13 mouse cellular contexts compared by ENCODE assay signal in genomic region chr7:35745281-35745702, GRCm38 (mm10). TPM values are rescaled to one million over a fixed set of nuclear protein-coding genes. Genes with fewer than 3 reads are reported as not detected.
DNase-seq lines count a peak whose midpoint lies in the region; ATAC-seq and TF ChIP-seq lines count a peak whose summit lies in the region.
"Had no signal": no experiment of that assay in that cellular context is flagged by ENCODE, and none has a peak within 500 bp of the region (broad histone marks: within the 10 kb centered on the region; RNA-seq: fewer than 3 reads in every experiment).

No protein-coding gene starts in this region.

- no peak overlapping the region for H3K4me3 ChIP-seq in liver, postnatal 0 days (ENCODE audit: low read depth, low read length)
- H3K4me3 ChIP-seq: erythroblast, embryonic 14.5 days; heart, embryonic 13.5 days; hindbrain, embryonic 13.5 days; lung, embryonic 15.5 days; midbrain, embryonic 10.5 days had no signal

- peak overlapping the region; percentile 80 for H3K27ac ChIP-seq in liver, postnatal 0 days (ENCODE audit: low read depth)
- H3K27ac ChIP-seq: heart, embryonic 13.5 days; hindbrain, embryonic 13.5 days; lung, embryonic 15.5 days; midbrain, embryonic 10.5 days had no signal

- peak; percentile 22 for DNase-seq in kidney, adult 11 months
- no peak for DNase-seq in kidney, postnatal 10 days
- peak; percentile 13 for DNase-seq in A20 (ENCODE audit: low read depth, low spot score)
- DNase-seq in adrenal gland, postnatal 25 days, result peak; percentile 29
- DNase-seq in liver, postnatal 0 days, result peak; percentile 41
- DNase-seq in ovary, postnatal 36 days (ENCODE audit: low spot score), result no peak
- no peak for DNase-seq in T-cell, adult 2 months (ENCODE audit: low spot score)
- no peak for DNase-seq in right cerebral cortex, postnatal 4 days

- WGBS in liver, postnatal 0 days (ENCODE audit: insufficient replicate concordance), result 58% methylated on average over 6 of the region's 6 CpGs

- peaks cover 3% of the 10 kb centered on the region; the same call in 1 of the 2 replicates for H3K4me1 ChIP-seq in liver, postnatal 0 days (ENCODE audit: insufficient read depth)

- ATAC-seq in liver, postnatal 0 days, result peak; percentile 90

- H3K9me3 ChIP-seq in liver, postnatal 0 days (ENCODE audit: low read length), result no peaks in the 10 kb centered on the region
- H3K9me3 ChIP-seq: heart, embryonic 13.5 days; hindbrain, embryonic 13.5 days; lung, embryonic 15.5 days; midbrain, embryonic 10.5 days had no signal

- TF ChIP-seq CTCF in liver, postnatal 0 days (IDR thresholded peaks at IDR 0.05; ENCODE audit: low read depth), result no peak

- H3K4me2 ChIP-seq in liver, postnatal 0 days (ENCODE audit: low read depth, low read length), result no peak overlapping the region
- H3K4me2 ChIP-seq: heart, embryonic 13.5 days; hindbrain, embryonic 13.5 days; lung, embryonic 15.5 days had no signal

- H3K36me3 ChIP-seq in liver, postnatal 0 days (replicated peaks; ENCODE audit: insufficient read depth, low read length), result peaks cover 7% of the 10 kb centered on the region

- no peak for TF ChIP-seq EP300 in liver, postnatal 0 days (IDR thresholded peaks at IDR 0.05; ENCODE audit: low read depth)

- H3K27me3 ChIP-seq in liver, postnatal 0 days (ENCODE audit: insufficient read depth, low read length), result no peaks in the 10 kb centered on the region
- H3K27me3 ChIP-seq: heart, embryonic 13.5 days; hindbrain, embryonic 13.5 days; lung, embryonic 15.5 days had no signal

- no peak overlapping the region for H3K9ac ChIP-seq in liver, postnatal 0 days (replicated peaks)
- H3K9ac ChIP-seq: heart, embryonic 13.5 days; hindbrain, embryonic 13.5 days; lung, embryonic 15.5 days had no signal

RNA-seq across cellular contexts. Expression of gene Dpy19l3, which starts 9.0 kb away (rescaled TPM):
- 31.5 and 60.8 TPM in 2 replicates for total RNA-seq in adrenal gland, postnatal 25 days (2021)
- polyA plus RNA-seq in liver, postnatal 0 days (2015; fragmentation: Nextera tagmentation; extraction: Ambion mirVana), result 6.0 and 8.1 TPM in 2 replicates

RNA-seq across cellular contexts. Expression of gene Zfp507, which starts 57.5 kb away (rescaled TPM):
- total RNA-seq in adrenal gland, postnatal 25 days (2021), result 22.8 and 38.5 TPM in 2 replicates
- polyA plus RNA-seq in liver, postnatal 0 days (2015; fragmentation: Nextera tagmentation; extraction: Ambion mirVana), result 3.2 and 3.8 TPM in 2 replicates

Comparison
In these comparisons a context has a peak if more than half of its experiments do, and no peak if none do; other contexts are left out.
1. DNase-seq: peak in kidney, adult 11 months (single experiment), A20 (single experiment), adrenal gland, postnatal 25 days (single experiment) and liver, postnatal 0 days (single experiment); none in kidney, postnatal 10 days (single experiment), ovary, postnatal 36 days (single experiment), T-cell, adult 2 months (single experiment) and right cerebral cortex, postnatal 4 days (single experiment).